Mouse (Mus musculus) bone marrow, adult 2 months (tissue): ENCODE measurements around the gene Nmi. TPM values are rescaled to one million over a fixed set of nuclear protein-coding genes. Genes with fewer than 3 reads are reported as not detected.

Experiments used
- H3K27ac ChIP-seq: fragments of 200-500 bp; 2 replicates; pipeline ENCODE4 v1.5.1; 2012; ENCODE audit warnings: low read depth, mild to moderate bottlenecking, control low read depth, inconsistent platforms, low read length; ENCODE audit not compliant: control insufficient read depth, poor library complexity, insufficient read depth
- H3K4me1 ChIP-seq: fragments of 200-500 bp; 2 replicates; pipeline ENCODE4 v1.6.1; 2011; ENCODE audit warnings: low read length; ENCODE audit not compliant: control insufficient read depth, insufficient read depth
- H3K4me3 ChIP-seq: fragments of 200-500 bp; replicated peaks from 2 replicates; pipeline ENCODE3; 2011; ENCODE audit warnings: mild to moderate bottlenecking, low read depth, low read length, control low read depth; ENCODE audit not compliant: control insufficient read depth
- CTCF ChIP-seq: fragments of 200-500 bp; IDR thresholded peaks from 2 replicates; pipeline ENCODE4 v1.5.1; 2011; ENCODE audit warnings: low read length, control low read depth; ENCODE audit not compliant: control insufficient read depth, insufficient read depth
- POLR2A ChIP-seq: fragments of 200-500 bp; IDR thresholded peaks from 2 replicates; pipeline ENCODE4 v1.6.1; 2011; ENCODE audit warnings: low read depth, mild to moderate bottlenecking, control low read depth, low read length, borderline replicate concordance; ENCODE audit not compliant: control insufficient read depth
- WGBS: fragments of 180-500 bp; shearing (Covaris S2); methylation state at CpG from one replicate; pipeline ENCODE4 v1.1.7; 2018; 5-methylcytosine and 5-hydroxymethylcytosine counted together
- polyA plus RNA-seq: library from polyadenylated mRNA; stranded (reverse); fragments of >200 nt; gene quantifications from 2 replicates; pipeline ENCODE4 v1.2.4, GENCODE M21; 2011; ENCODE audit warnings: low replicate concordance; ENCODE audit not compliant: missing spikeins, insufficient read depth, insufficient read length

Nmi gene
- polyA plus RNA-seq, 1 experiment: 32.0 TPM

DNA sequence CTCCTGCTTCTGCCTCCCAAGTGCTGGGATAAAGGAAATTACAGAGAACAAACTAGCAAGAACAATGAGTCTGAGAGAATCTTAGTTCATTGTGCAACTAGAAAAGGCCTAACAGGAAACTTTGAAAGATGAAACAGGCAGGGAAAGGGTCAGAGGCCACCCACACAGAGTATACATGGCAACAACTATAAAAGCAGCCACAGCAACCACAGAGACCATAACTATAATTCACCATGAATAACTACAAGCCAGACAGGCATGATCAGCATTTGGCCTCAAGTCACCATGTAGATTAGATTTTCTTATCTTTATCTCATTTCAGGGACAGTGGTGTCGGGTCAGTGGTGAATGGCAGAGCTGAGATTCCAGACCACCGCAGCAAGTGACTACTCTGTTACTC is 16.3 kb upstream of the Nmi start:
- TF ChIP-seq POLR2A: no peak
- no peak for TF ChIP-seq CTCF
- WGBS: 73% methylated on average over 2 of the region's 2 CpGs
- Histone ChIP-seq H3K4me3 (no peak overlapping the region), H3K27ac (no peak overlapping the region), H3K4me1 (no peaks in the 10 kb centered on the region)

DNA sequence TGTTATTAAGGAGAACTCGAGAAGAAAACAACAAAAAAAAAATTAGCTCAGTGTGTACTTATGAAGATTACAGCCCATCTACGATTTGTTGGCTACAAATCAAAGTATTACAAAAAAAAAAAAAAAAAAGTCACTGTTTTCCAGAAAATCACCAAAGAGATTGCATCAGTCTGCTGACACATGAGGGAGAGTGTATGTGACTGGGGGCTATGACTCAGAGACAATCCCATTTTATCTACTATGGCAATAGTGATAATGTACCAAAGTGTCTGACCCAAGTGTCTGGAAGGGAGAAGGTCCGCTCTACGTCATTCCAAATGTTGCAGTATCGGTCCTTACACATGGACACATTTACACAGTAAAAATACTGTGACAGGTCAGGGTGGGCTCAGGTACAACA is 13.4 kb upstream of the Nmi start:
- H3K4me3 ChIP-seq: no peak overlapping the region
- 80% methylated on average over 5 of the region's 5 CpGs for WGBS
- TF ChIP-seq POLR2A (no peak), CTCF (no peak)
- H3K4me1 ChIP-seq: no peaks in the 10 kb centered on the region
- H3K27ac ChIP-seq: no peak overlapping the region

DNA sequence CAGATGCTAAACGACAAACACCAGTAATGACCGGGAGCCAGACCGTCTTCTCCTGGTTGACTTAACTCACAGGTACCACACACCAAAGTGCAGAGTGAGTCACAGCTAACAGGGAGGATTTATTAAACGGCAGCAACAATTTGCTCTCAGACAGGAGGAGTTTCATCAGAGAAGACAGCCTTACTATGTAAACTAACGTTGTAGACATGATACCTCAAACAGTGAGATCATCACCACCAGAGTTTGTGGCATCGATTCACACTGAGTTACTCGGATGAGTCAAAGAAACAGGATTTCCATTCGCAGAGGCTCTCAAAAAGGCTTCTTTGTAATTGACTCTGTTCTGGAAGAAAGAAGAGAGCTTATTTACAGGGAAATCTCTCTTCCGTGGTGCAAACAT is 12.9 kb upstream of the Nmi start:
- H3K4me3 ChIP-seq: no peak overlapping the region
- TF ChIP-seq CTCF: no peak
- TF ChIP-seq POLR2A: no peak

DNA sequence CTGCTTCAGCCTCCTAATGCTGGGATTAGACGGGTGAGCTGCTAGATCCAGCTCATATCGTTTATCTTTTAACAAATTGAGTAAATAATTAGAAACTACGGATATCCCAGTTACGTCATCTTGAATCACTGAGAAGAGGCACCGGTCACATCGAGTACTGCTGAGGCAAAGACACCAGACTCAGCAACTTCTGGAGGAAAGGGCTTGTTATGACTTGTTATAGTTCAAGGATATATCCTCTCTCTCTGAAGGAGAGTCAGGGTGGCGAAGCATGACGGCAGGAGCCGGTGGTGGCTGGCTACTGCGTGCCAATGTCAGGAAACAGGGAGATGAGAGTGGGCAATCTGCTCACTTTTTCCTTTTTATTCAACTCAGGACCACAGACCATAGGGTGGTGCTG is 11.9 kb upstream of the Nmi start:
- H3K27ac ChIP-seq: no peak overlapping the region
- no peaks in the 10 kb centered on the region for H3K4me1 ChIP-seq
- no peak overlapping the region for H3K4me3 ChIP-seq
- 87% methylated on average over 10 of the region's 10 CpGs for WGBS
- TF ChIP-seq CTCF: no peak
- no peak for TF ChIP-seq POLR2A

More for the DNA sequence above, 12.9 kb upstream of the Nmi start:
- Histone ChIP-seq H3K4me1 (no peaks in the 10 kb centered on the region), H3K27ac (no peak overlapping the region)
- WGBS: 83% methylated on average over 9 of the region's 9 CpGs

DNA sequence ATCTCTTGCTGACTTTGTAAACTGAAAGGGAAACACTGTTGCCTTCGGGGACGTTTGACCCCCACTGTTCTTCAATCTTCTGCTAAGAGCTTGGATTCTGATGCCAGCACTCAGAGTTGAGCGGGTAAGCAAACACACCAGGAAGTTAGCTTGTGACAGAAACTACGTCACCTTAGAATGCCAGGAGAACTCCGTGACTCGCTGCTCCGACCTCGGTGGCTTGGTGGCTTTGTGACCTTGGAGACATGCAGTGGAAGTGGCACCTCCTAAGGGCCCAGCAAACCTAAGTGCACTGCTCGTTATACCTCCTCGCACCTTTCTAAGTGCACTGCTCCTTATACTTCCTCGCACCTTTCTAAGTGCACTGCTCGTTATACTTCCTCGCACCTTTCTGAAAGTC is 9.0 kb upstream of the Nmi start:
- peak overlapping the region; percentile 63 for H3K4me3 ChIP-seq
- WGBS: 20% methylated on average over 13 of the region's 13 CpGs
- no peak for TF ChIP-seq CTCF
- no peak for TF ChIP-seq POLR2A
- H3K27ac ChIP-seq: no peak overlapping the region
- H3K4me1 ChIP-seq: no peaks in the 10 kb centered on the region

DNA sequence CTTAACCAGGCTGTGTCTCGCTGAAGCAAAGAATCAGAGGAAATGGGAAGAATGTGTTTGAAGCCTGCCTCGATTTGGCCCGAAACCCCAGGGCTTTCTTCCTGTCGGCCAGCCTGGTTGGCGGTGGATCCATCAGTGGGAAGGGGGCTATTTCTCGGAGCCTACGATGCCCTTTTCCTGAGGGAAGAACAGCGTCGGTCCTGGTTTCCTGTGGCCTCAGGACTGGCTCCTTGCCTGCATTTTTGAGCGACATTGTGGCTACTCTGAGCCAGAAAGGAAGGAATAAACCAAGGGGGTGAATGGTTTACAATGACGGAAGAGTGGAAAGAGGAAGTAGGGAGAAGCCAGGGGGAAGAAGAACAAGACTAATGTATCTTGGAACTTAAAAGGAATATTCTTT is 8.3 kb upstream of the Nmi start:
- Histone ChIP-seq H3K27ac (no peak overlapping the region), H3K4me3 (no peak overlapping the region), H3K4me1 (no peaks in the 10 kb centered on the region)
- WGBS: 2% methylated on average over 11 of the region's 11 CpGs
- TF ChIP-seq CTCF (no peak), POLR2A (no peak)

DNA sequence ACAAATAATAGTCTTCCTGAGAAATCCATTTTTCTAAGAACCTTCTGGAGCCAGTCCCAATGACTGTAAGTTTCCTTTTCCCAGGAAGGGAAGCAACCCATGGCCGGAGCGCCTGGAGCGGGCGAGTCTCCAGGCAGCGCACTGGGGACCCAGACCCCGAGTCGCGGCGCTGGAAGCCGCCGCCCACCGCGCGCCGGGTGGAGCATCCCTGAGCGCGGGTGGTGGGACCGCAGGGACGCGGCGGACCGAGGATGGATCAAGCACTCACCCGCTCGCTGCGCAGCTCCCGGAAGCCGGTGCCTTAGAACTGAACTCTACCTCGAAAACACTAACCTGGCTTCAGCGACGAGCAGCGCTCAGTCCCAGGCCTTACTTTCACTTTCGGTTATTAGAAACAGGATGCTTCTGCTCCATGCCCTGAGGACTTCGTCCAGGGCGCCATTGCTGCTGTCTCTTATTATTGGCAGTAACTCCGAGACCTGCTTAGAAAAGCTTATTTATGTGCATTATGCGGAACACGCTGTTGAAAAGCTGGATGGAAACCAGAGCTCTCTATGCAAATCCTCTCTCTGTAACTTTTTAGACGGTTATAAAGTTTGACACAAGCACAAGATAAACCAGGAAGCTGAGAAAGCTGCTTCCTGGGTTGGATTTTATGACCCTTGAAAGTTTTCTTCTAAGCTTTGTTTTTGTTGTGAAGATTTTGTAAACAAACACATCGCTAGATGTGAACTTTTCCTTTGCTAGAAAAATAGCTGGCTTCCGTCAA is 469 bp downstream of the Nmi start:
- Histone ChIP-seq H3K4me1 (no peaks in the 10 kb centered on the region; the same call in 1 of the 2 replicates), H3K27ac (peak overlapping the region; percentile 97), H3K4me3 (peak overlapping the region; percentile 85)
- TF ChIP-seq POLR2A (peak; percentile 65; the same call in 1 of the 2 replicates), CTCF (no peak)
- 4% methylated on average over 40 of the region's 40 CpGs for WGBS

DNA sequence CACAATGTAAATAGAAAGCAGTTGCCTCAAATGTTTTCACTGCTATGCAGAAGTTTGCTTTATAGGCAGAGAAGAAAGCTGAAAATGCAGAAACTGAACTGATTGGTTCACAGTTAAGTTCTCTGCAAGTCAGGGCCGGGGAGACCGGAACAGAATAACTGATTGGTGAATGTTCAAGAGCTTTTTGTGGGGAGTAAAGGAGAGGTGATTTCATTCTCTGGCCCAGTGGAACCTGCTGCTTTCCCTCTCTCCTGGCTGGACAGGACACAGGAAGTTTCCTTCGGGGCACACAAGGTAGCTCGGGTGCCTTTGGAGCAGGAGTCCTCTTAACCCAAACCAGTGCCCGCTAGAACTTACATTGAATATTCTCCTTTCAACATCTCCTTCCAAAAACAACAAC is 1.2 kb downstream of the Nmi start:
- WGBS: 1% methylated on average over 5 of the region's 5 CpGs
- no peaks in the 10 kb centered on the region; the same call in 1 of the 2 replicates for H3K4me1 ChIP-seq
- TF ChIP-seq POLR2A (no peak), CTCF (no peak)
- peak overlapping the region; percentile 97 for H3K27ac ChIP-seq
- H3K4me3 ChIP-seq: peak overlapping the region; percentile 85

DNA sequence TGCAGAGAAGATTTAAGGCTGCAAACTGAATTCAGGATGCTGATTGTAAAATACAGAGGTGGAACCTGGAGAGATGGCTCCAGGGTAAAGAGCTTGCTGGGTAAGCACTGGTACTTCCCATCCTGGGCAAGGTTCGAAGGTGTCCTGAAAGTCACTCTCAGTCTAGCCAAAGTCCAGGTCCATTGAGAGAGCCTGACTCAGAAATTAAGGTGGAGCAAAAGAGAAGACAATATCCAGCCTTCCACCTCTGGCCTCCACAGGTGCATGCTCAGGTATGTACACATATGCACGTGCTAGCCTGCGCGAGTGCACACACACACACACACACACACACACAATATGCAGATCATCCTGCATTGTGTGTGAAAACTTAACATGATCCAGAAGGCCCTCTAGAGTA is 2.4 kb downstream of the Nmi start:
- TF ChIP-seq POLR2A (no peak), CTCF (no peak)
- H3K4me1 ChIP-seq: no peaks in the 10 kb centered on the region; the same call in 1 of the 2 replicates
- H3K4me3 ChIP-seq: no peak overlapping the region
- no peak overlapping the region for H3K27ac ChIP-seq
- over 99% methylated on average over 4 of the region's 4 CpGs for WGBS
